Mouse (Mus musculus) CH12.LX (cell line): ENCODE data around the gene Ninj1. TPM values are rescaled to one million over a fixed set of nuclear protein-coding genes. Genes with fewer than 3 reads are reported as not detected.
A peak's percentile ranks its signal among the peaks of the same experiment; 100 is the strongest.

Source experiments
- DNase-seq: peaks from one replicate; pipeline ENCODE4 v3.0.0-alpha.2; 2013; ENCODE audit errors: extremely low read depth
- H3K27ac ChIP-seq: 2 replicates; pipeline ENCODE4 v1.5.1; 2012; ENCODE audit warnings: low read depth, mild to moderate bottlenecking, control low read depth, moderate library complexity; ENCODE audit not compliant: insufficient read depth
- H3K27me3 ChIP-seq: replicated peaks from 2 replicates; pipeline ENCODE3; 2012; ENCODE audit warnings: inconsistent platforms
- H3K36me3 ChIP-seq, 2 experiments: replicated peaks in 1 of 2; 2 replicates each; pipeline versions ENCODE3 to v1.6.1; 2012; ENCODE audit warnings: inconsistent platforms in 1 of 2, low read length in 1 of 2, mild to moderate bottlenecking in 1 of 2, mixed read lengths in 1 of 2, moderate library complexity in 1 of 2; ENCODE audit not compliant: control insufficient read depth in 1 of 2, insufficient read depth in 1 of 2
- H3K4me1 ChIP-seq, 2 experiments: 2 replicates each; pipeline ENCODE4 v1.6.1; 2012; ENCODE audit warnings: inconsistent platforms in 1 of 2, moderate library complexity in 1 of 2; ENCODE audit not compliant: insufficient read depth in 2 of 2, control insufficient read depth in 1 of 2
- H3K4me2 ChIP-seq: 2 replicates; pipeline ENCODE4 v1.6.1; 2012; ENCODE audit warnings: low read depth, mild to moderate bottlenecking, control low read depth; ENCODE audit not compliant: poor library complexity, insufficient read depth, severe bottlenecking
- H3K4me3 ChIP-seq, 3 experiments: fragments of 150-350 bp in 1 of 3; sonication (generic) in 1 of 3; replicated peaks in 1 of 3; 2 replicates each; pipeline versions ENCODE3 to v1.5.1; 2011 to 2012; ENCODE audit warnings: low read depth in 2 of 3, low read length in 2 of 3, mild to moderate bottlenecking in 2 of 3, moderate library complexity in 2 of 3, control low read depth in 1 of 3, improper control_type of control experiment in 1 of 3, inconsistent platforms in 1 of 3, mixed read lengths in 1 of 3; ENCODE audit not compliant: poor library complexity in 1 of 3
- H3K79me2 ChIP-seq: replicated peaks from 2 replicates; pipeline ENCODE4 v1.6.1; 2012; ENCODE audit warnings: mild to moderate bottlenecking, moderate library complexity; ENCODE audit not compliant: control insufficient read depth, poor library complexity, insufficient read depth, severe bottlenecking; ENCODE audit errors: extremely low read depth
- H3K9ac ChIP-seq: 2 replicates; pipeline ENCODE4 v1.6.1; 2012; ENCODE audit warnings: low read depth, mild to moderate bottlenecking, control low read depth, moderate library complexity; ENCODE audit not compliant: insufficient read depth
- H3K9me3 ChIP-seq: replicated peaks from 2 replicates; pipeline ENCODE3; 2012; ENCODE audit warnings: low read length, inconsistent platforms, mixed read lengths
- BHLHE40 ChIP-seq: IDR thresholded peaks from 2 replicates; pipeline ENCODE4 v1.6.1; 2011; ENCODE audit warnings: mild to moderate bottlenecking, low read depth, low read length, improper control_type of control experiment
- CTCF ChIP-seq, 2 experiments: IDR thresholded peaks in 1 of 2; conservative IDR thresholded peaks in 1 of 2; 2 replicates each; pipeline ENCODE4 v1.5.1; 2011 to 2012; ENCODE audit warnings: low read depth in 2 of 2, low read length in 2 of 2, improper control_type of control experiment in 1 of 2, inconsistent platforms in 1 of 2, mild to moderate bottlenecking in 1 of 2, moderate library complexity in 1 of 2
- ELF1 ChIP-seq: IDR thresholded peaks from 2 replicates; pipeline ENCODE4 v1.6.1; 2014; ENCODE audit warnings: low read depth, mild to moderate bottlenecking, inconsistent platforms, low read length, improper control_type of control experiment
- EP300 ChIP-seq: IDR thresholded peaks from 2 replicates; pipeline ENCODE4 v1.6.1; 2011; ENCODE audit warnings: low read length, improper control_type of control experiment
- GABPA ChIP-seq: IDR thresholded peaks from 2 replicates; pipeline ENCODE4 v1.6.1; 2012; ENCODE audit warnings: low read depth, low read length, improper control_type of control experiment, inconsistent platforms; ENCODE audit not compliant: insufficient replicate concordance
- HCFC1 ChIP-seq: IDR thresholded peaks from 2 replicates; pipeline ENCODE4 v1.6.1; 2012; ENCODE audit warnings: low read depth, mild to moderate bottlenecking, inconsistent platforms, low read length, improper control_type of control experiment
- IRF4 ChIP-seq: IDR thresholded peaks from 2 replicates; pipeline ENCODE4 v1.6.1; 2014; ENCODE audit warnings: low read depth, mild to moderate bottlenecking, inconsistent platforms, low read length, improper control_type of control experiment
- JUN ChIP-seq: IDR thresholded peaks from 2 replicates; pipeline ENCODE4 v1.6.1; 2011; ENCODE audit warnings: low read depth, mild to moderate bottlenecking, low read length, improper control_type of control experiment, moderate library complexity; ENCODE audit not compliant: insufficient read depth
- JUND ChIP-seq: conservative IDR thresholded peaks from 2 replicates; pipeline ENCODE4 v1.6.1; 2011; ENCODE audit warnings: low read depth, low read length, improper control_type of control experiment
- KAT2A ChIP-seq: IDR thresholded peaks from 2 replicates; pipeline ENCODE4 v1.6.1; 2012; ENCODE audit warnings: low read length, improper control_type of control experiment, inconsistent platforms; ENCODE audit not compliant: insufficient replicate concordance
- MXI1 ChIP-seq: IDR thresholded peaks from 2 replicates; pipeline ENCODE4 v1.6.1; 2011; ENCODE audit warnings: mild to moderate bottlenecking, low read depth, low read length, improper control_type of control experiment
- POLR2A ChIP-seq: IDR thresholded peaks from 2 replicates; pipeline ENCODE4 v1.6.1; 2011; ENCODE audit warnings: low read depth, mild to moderate bottlenecking, improper control_type of control experiment, low read length
- POLR2AphosphoS2 ChIP-seq: IDR thresholded peaks from 2 replicates; pipeline ENCODE4 v1.6.1; 2011; ENCODE audit warnings: low read depth, low read length, improper control_type of control experiment
- RAD21 ChIP-seq: IDR thresholded peaks from 2 replicates; pipeline ENCODE4 v1.6.1; 2011; ENCODE audit warnings: low read depth, mild to moderate bottlenecking, low read length, improper control_type of control experiment, moderate library complexity
- SMC3 ChIP-seq: IDR thresholded peaks from 2 replicates; pipeline ENCODE4 v1.6.1; 2011; ENCODE audit warnings: low read depth, low read length, improper control_type of control experiment
- TBP ChIP-seq: conservative IDR thresholded peaks from 2 replicates; pipeline ENCODE4 v1.6.1; 2011; ENCODE audit warnings: low read depth, low read length, improper control_type of control experiment
- TCF12 ChIP-seq: IDR thresholded peaks from 2 replicates; pipeline ENCODE4 v1.6.1; 2014; ENCODE audit warnings: low read depth, mild to moderate bottlenecking, inconsistent platforms, low read length, improper control_type of control experiment
- UBTF ChIP-seq: IDR thresholded peaks from 2 replicates; pipeline ENCODE4 v1.6.1; 2012; ENCODE audit warnings: low read depth, mild to moderate bottlenecking, inconsistent platforms, low read length, improper control_type of control experiment, moderate library complexity
- ZKSCAN1 ChIP-seq: IDR thresholded peaks from 2 replicates; pipeline ENCODE4 v1.6.1; 2012; ENCODE audit warnings: low read depth, inconsistent platforms, low read length, improper control_type of control experiment, borderline replicate concordance
- ZMIZ1 ChIP-seq: IDR thresholded peaks from 2 replicates; pipeline ENCODE4 v1.6.1; 2012; ENCODE audit warnings: low read depth, mild to moderate bottlenecking, inconsistent platforms, low read length, improper control_type of control experiment
- ZNF384 ChIP-seq: IDR thresholded peaks from 2 replicates; pipeline ENCODE4 v1.6.1; 2012; ENCODE audit warnings: low read depth, low read length, improper control_type of control experiment, inconsistent platforms
- dilution Hi-C: fragments of 300-500 bp; cut with MboI; formaldehyde crosslinking; loops from 2 replicates; pipeline ENCODE4 v1.14.3; 2020; ENCODE audit warnings: low sequenced_read_pairs; ENCODE audit not compliant: extremely low pct_unique_long_range_greater_than_20kb, extremely low pct_ligation_motif_present
- in situ Hi-C: fragments of 300-500 bp; cut with MboI; formaldehyde crosslinking; loops from 3 replicates; pipeline ENCODE4 v1.14.3; 2019; ENCODE audit warnings: low sequenced_read_pairs, low pct_ligation_motif_present, low pct_unique_long_range_greater_than_20kb, mixed read lengths
- polyA plus RNA-seq: library from polyadenylated mRNA; unstranded; fragments of >175 nt; gene quantifications from 2 replicates; pipeline ENCODE4 v1.2.1, GENCODE M21; 2012; ENCODE audit warnings: low read depth; ENCODE audit not compliant: insufficient read length
- total RNA-seq, 2 experiments: library from RNA; depleted of rRNA; stranded (reverse); fragments of 300-350 nt in 1 of 2; fragments of >200 nt in 1 of 2; gene quantifications; 2 replicates each; pipeline ENCODE4 v1.2.3; 2012 to 2014

Ninj1 gene
- total and polyA plus RNA-seq, 3 experiments: 12.7 to 25.2 (median 21.2) TPM

- peak overlapping the region; percentile 96 for H3K4me2 ChIP-seq
- H3K4me1 ChIP-seq: peaks cover 0 to 21% of the 10 kb centered on the region in 2 experiments; a peak in 2 of 4 replicates
- H3K9ac ChIP-seq: peak overlapping the region; percentile 58; the same call in 1 of the 2 replicates
- H3K36me3 ChIP-seq: no peaks in the 10 kb centered on the region
- no peaks in the 10 kb centered on the region for H3K79me2 ChIP-seq
- H3K27me3 ChIP-seq: peaks cover 32% of the 10 kb centered on the region
- TF ChIP-seq JUND (no peak), JUN (no peak), GABPA (no peak), HCFC1 (no peak), RAD21 (no peak), EP300 (no peak), KAT2A (no peak), IRF4 (no peak), ELF1 (no peak), ZMIZ1 (no peak), POLR2A (no peak), ZKSCAN1 (no peak), BHLHE40 (no peak), MXI1 (no peak), UBTF (no peak), POLR2AphosphoS2 (no peak), TCF12 (no peak), ZNF384 (no peak)
- TF ChIP-seq, all 38 proteins: peak for 0
- dilution Hi-C loops: no loop called here
- in situ Hi-C loops: no loop called here
- H3K4me3 ChIP-seq: peak overlapping the region in 2 of 3 experiments; percentile 64 to 85
- DNase-seq: no peak
- no peak overlapping the region for H3K27ac ChIP-seq
- H3K9me3 ChIP-seq: no peaks in the 10 kb centered on the region
Measured at GRCm38 (mm10) chr13:49215128-49215503, 27.8 kb downstream of the Ninj1 start.

DNA sequence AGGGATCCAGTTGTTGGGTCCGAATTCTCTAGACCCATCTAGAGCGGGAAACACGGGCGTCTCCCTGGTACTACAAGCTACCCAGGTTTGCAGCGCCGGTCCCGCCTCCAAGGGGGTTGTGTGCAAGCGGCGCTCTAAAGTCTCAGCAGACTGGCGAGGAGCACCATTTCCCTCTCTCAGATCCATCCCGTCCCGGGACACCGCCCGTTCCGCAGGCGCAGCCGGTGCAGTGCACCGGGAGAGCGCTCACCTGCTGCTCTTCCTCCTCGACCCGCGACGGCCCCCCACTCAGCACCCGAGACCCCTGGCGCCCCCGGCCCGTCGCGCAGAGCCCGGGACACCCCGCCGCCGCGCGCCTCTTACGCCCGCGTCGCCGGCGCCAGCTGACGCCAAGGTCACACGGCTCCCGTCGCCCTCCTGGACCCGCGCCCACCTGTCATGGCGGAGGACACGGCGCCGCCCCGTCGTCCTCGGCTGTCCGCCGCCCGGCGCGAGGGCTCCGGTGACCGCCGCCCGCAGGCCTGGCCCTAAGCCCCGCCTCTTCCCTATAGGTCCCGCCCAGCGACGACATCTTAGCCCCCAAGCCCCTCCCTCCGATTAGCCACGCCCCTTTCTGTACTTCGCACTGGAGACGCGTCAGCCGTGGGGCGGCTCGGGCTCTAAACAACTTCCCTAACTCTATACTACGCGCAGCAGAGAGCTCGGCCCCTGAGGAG, 28.4 kb downstream of the Ninj1 start, which contains the start of gene Card19:
Gene Card19 (minus strand): TSS at position 534 of the 716 bp plus-strand sequence.
- TF ChIP-seq ZMIZ1 (0 out of 2 replicates have a peak, but pooled peaks have one; percentile 29), CTCF (conservative IDR thresholded peaks at IDR 0.05 in 1 of 2, IDR thresholded peaks at IDR 0.05 in 1 of 2; ENCODE audit: low read depth in 2 of 2, low read length in 2 of 2) (no peak), HCFC1 (no peak), TBP (0 out of 2 replicates have a peak, but pooled peaks have one; percentile 20), KAT2A (no peak), ELF1 (peak; percentile 34; the same call in 1 of the 2 replicates), POLR2A (peak; percentile 66; the same call in 1 of the 2 replicates), TCF12 (no peak; the same call in 1 of the 2 replicates), SMC3 (no peak)
- no peak within 1 kb of the TSS for H3K27ac ChIP-seq
- H3K4me3 ChIP-seq: peak within 1 kb of the TSS; percentile 48 to 85 (median 64)
- DNase-seq: peak; percentile 95
- no peaks in the 10 kb centered on the region for H3K36me3 ChIP-seq
- peak within 1 kb of the TSS; percentile 58 for H3K9ac ChIP-seq
- H3K4me1 ChIP-seq: peaks cover 0 to 21% of the 10 kb centered on the region in 2 experiments; a peak in 2 of 4 replicates
- H3K9me3 ChIP-seq: no peaks in the 10 kb centered on the region
- peaks cover 32% of the 10 kb centered on the region for H3K27me3 ChIP-seq
- H3K79me2 ChIP-seq: no peaks in the 10 kb centered on the region
- dilution Hi-C loops: no loop called here
- in situ Hi-C loops: no loop called here
- H3K4me2 ChIP-seq: peak within 1 kb of the TSS; percentile 96
